Mouse (Mus musculus): ENCODE measurements around the gene Bptf.
"Not testable (repeated sequence)": the region's sequence is repeated elsewhere in the genome, so short reads cannot be mapped to it uniquely, and the experiment has no call there.

Gene Bptf

DNA sequence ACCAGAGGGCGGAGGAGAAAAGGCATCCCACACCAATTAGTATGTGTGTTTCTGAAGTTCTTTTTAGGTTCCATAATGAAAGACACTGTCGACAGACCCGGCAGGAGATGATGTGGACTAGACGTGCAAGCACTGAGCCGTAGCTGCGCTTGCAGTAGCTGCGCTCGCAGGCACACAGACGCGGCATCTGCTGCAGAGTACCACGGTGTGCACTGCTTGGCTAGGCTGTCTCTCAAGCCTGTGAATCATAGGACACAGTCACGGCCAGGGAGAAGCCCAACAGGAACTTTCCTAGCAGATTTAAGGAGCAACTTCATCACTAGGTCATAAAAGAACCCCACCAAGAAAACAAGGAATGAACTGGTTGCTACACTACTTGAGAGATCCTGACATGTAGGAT, 14.1 kb downstream of the Bptf start:
- no peak for DNase-seq (ENCODE audit: low spot score)

DNA sequence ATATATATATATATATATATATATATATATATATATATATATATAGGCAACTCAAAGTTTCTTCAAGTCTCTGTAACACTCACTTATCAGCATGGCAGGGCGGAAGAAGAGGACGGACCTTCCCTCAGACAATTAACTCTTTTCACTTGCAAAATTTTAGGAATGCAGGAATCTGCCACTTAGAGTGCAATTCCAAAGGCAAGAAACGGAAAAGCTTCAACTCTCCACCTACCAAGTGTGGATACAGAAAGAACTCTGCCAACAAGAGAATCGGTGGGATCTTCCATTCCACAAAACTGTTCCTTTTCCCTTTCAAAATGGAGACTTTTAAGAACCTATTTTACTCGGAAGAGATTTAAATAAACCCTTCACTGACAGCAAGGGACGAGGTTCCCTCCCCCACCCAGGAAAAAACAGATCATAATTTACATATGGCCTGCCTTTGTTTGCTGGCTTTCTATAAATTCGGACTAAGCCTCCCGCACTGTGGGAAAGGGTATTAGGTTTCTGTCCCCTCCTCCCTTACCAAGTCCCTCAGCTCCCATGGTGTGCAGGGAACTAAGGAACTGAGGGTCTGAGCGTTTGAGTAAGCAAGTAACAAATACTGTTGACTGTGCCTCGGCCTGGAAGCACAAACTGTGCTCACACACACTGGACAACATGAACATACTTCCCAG, 17.9 kb downstream of the Bptf start:
- no peak for DNase-seq (ENCODE audit: low spot score)

DNA sequence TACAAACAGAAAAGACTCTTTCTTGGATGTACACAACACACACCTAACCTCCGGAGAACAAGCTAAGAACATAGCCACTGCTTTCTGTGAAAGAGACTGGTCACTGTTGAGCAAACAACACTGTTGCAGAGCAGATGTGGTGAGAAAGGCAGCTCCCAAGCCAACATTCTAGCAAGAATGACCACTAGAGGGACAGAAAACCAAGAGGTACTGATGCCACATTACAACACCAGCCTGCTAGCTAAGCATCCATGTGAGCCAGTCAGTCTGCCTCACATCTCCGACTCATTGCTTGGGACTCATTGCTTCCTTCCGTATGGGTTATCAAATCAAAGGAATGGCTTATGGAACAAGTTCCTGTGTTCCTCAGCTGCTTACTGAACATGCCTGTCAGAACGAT, 18.8 kb downstream of the Bptf start:
- DNase-seq (ENCODE audit: low spot score), result no peak

DNA sequence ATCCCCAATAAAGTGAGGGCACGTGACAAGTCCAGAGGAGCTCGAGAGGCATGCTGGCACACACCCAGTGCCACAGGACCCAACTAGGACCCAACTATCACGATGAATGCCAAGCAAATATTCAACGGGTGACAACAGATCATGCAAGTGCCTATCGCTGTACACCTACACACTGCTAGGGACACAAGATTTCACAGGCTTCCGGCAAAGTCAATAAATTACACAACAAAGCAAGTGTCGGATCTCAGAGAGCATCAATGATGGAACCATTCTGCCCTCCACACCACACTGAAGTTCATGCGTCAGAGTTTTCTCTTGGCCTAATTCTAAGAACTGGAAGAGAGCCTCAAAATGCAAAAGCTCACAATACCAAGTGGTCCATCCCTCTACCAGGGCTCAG, 22.3 kb downstream of the Bptf start:
- no peak for DNase-seq (ENCODE audit: low spot score)

DNA sequence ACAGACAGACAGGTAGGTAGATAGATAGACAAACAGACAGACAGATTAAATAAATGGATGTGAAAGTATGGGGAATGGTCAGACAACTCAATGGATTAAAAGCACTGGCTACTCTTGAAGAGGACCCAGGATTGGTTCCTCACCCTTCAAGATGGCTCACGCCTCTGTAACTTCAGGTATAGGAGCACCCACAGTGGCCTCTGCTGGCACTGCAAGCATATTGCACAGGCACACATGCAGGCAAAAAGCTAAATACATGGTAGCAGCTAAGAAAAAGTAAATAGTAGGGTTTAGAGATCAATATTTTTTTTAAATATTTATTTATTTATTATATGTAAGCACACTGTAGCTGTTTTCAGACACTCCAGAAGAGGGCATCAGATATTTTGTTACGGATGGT, 23.0 kb downstream of the Bptf start:
- no peak for DNase-seq (ENCODE audit: low spot score)

DNA sequence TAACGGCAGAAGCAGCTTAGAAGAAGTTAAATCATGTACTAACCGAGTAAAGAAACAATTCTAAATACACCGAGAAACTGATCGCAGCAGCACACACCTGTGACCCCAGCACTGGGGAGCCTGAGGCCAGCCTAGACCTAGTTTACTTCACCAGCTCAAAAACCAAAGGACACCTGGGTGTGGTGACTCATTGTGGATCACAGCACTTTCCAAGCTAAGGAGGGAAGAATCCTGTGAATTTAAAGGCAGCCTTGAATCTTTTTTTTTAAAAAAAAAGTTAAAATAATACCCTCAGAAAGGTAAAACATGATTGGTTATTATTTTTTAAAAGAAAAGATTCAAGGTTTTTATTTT, 24.2 kb downstream of the Bptf start:
- no peak for DNase-seq (ENCODE audit: low spot score)

DNA sequence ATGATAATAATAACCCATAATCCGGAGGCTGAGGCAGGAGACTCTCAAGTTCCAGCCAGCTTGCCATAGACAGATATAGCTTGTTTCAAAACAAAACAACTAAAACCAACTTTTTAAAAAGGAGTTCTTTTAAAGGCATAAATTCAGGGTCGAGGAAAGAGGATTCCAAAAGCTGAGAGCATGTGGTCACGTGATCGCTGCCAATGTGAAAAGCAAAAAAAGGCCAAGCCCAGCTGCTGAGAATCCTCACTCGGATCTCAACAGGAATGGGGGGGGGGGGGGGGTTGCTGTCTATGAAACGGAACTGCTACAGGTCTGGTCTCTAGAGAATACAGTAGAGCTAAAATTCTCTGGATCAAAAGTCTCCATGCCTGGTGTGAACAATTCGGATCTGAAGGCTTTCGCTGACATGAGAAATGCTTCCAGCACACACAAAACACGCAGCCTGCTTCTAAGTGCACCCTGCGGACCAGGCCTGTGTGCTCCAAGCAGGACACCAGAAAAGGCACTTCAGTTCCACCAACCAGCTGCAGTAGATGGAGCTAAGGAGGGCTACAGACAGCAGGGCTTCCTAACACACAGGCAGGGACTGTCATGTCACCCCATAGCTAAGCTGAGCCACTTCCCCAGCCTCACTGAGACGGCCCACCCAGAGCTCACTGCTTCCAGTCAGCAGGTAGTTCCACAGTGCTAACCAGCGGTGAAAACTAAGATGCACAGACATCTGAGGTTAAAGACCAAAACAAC, 24.8 kb downstream of the Bptf start:
- DNase-seq (ENCODE audit: low spot score), result no peak

DNA sequence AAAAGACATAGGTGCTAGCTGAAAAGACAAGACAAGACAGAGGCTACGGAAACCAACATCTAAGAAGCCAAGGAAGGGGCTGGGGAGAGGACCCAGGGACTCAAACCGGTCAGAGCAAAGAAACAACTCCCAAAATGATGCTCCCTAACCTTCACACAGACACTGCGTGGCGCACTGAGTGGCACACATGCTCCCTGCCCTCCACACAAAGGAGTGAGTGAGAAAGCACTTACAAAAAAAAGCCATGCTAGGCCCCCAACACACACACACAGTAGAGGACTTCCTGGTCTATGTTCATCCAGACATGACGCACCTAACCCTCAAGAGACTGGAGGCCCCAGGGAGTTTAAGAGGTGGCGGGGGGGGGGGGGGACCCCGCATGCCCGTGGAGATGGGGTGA, 25.5 kb downstream of the Bptf start:
- DNase-seq (ENCODE audit: low spot score), result no peak

DNA sequence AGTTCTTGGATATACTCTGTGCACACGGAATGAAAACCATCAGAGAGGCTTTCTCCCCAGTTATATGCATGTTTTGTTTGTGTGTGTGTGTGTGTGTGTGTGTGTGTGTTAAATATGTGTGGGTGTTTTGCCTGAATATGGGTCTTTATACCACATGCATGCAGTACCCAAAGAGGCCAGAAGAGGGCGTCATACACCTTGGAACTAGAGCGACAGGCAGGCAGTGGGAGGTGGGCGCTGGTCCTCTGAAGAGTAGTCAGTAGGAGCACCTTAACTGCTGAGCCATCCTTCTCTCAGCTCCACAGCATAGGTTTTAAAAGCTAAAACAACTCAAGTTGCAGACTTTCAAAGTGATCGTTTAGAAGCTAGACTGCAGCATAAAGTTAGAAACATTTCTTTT, 26.7 kb downstream of the Bptf start:
- peak; percentile 65 for DNase-seq (ENCODE audit: low spot score)

DNA sequence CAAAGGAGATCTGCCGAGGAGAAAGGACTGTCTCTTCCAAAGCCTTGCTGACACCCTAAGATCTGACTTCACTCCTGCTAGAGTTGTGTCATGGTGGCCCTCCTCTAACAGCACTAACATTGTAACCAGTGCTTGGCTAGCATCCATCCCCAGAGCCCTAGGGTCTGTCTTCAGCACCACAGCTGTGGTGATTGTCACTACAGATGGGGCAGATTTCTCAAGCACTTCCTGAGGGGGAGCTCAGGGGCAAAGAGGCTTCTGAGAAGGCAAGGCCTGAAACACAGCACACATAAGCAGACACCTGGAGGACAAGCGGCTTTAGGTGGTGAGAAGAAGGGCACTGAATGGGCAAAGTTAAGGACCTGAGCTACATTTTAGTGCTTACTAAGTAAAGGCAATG, 28.2 kb downstream of the Bptf start:
- DNase-seq (ENCODE audit: low spot score), result no peak

DNA sequence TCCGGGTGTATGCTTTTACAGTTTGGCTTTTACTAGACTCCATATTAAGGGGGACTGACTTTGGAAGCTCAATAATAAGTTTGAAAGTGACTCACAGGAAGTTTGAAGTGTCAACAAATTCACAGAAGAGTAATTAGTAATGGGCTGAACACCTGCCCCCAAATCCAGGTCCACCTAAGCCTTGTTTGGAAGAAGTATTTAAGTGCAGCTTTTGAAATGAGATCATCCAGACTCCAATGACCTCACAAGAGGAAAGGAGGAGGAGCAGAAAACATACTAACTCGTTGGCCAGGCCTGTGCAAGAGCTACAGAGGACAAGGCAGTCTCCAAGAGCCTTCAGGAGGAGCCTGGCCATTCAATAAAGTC, 28.7 kb downstream of the Bptf start:
- DNase-seq (ENCODE audit: low spot score), result no peak

DNA sequence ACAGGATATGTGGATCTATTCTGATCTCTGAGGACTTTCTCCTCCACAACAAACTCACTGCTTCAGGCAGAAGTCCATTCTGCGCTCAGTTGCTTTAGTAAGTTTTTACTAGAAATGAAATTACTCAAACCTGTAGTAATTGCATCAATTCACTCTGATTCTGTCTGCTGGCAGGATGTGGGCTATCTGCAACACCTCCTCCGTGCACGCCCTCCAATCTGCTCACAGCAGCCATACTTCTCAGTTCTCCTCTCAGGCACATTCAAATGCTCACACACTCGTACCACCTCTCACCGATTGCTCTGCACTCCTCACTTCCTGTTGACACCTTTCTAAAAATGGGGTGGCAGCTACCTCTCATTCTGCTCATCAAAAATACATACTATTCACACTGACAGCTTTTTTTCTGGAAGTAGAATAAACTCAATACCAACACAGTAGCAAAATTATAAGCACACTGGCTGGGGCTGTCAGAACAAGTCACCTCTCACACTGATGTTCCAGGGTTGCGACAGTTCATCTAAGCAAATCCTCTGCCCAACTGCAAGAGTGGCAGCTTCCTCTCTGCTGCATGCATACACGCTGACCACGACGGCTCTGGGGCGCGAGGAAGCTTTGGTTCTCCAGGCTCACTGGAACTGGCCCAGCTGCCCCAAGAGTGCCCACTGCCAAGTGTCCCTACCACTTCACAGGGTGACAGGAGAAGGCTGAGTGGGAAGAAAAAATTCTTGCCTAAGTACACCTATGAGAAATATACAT, 29.3 kb downstream of the Bptf start:
- no peak for DNase-seq (ENCODE audit: low spot score)

DNA sequence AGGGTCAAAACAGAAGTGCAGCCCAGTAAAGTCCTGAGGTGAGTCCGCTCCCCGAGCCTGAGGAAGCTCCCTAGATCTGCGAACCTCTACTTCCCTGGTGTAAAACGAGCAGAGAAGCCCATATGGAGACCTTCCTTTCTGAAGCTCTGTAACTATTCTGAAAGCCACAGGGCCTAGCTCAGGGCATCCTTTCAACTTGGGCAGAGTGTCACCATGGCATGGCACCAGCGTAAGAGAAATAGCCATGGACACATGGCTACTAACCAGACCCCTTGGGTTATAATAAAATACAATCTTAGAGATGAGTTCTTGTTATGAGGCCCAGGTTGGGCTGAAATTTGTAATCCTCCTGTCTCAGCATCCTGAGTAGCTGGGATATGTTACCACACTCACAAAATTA, 35.0 kb downstream of the Bptf start:
- no peak for DNase-seq (ENCODE audit: low spot score)

DNA sequence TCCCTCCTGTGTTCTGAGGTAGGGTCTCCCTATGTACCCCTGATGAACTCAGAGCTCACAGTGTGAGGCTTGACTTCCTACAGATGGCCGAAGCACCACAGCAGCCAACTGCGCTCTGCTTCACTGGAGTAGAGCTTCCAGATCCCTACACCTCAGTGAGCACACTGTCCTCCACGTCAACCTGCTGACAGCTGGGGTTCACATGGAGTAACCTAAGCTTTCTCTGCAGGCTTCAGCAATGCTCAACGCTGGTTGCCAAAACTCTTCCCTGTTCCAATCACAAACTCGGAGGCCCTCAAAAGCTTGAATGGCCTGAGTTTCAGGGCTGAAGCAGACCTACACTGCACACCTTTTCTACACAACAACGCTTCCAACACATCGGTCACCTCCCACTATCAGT, 38.1 kb downstream of the Bptf start:
- no peak for DNase-seq (ENCODE audit: low spot score)

DNA sequence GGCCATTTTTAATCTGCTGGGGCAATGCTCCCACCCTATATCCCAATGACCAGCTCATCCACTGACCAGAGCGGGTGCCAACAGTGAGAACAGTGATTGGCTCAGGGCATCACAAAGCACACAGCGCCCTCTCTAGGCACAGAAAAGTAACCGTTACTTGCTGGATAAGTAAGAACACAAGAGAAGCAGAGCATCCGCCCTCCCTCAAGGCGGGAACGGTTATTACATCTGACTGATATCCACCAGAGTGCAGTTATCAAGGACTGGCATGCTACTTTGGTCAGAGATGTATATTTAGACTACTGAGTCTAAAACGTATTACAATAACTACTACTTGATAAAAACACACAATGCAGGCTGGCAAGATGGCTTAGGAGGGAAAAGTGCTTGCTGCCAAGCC, 39.3 kb downstream of the Bptf start:
- no peak for DNase-seq (ENCODE audit: low spot score)

DNA sequence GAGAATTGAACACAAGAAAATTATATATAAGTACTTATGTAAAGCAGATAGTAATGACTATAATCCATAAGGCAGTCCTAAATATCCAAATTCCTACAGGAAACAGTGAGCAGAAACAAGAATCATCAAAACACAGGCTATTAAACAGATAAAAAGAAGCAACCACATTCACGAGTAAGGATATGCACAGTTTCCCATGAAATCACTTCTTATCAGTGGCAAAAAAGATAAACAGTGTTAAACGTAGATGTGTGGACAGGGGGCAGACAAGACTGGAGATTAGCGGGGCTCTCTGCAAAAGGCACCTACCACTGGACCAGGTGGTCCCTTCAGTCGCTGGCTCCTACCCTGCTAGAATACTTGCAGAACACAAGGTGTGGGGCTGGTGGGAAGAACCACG, 46.1 kb downstream of the Bptf start:
- no peak for DNase-seq (ENCODE audit: low spot score)

DNA sequence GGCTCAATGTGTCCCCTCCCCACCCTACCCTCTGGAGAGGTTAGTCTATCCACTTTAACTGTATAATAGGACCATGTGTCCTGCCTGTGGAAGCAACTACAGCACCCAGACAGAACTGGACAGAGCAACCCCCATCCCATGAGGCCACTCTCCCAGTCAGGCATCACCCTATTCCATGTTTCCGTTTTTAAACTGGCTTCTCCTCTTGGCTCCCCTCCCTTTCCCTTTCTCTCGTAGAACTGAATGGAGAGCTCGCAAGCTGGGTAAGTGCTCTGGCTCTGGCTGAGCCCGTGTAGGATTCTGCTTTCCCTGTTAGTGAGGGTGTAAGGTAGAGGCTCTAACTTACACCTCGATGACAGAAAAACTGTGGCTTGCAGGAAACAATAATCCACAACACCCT, 48.4 kb downstream of the Bptf start:
- no peak for DNase-seq (ENCODE audit: low spot score)

DNA sequence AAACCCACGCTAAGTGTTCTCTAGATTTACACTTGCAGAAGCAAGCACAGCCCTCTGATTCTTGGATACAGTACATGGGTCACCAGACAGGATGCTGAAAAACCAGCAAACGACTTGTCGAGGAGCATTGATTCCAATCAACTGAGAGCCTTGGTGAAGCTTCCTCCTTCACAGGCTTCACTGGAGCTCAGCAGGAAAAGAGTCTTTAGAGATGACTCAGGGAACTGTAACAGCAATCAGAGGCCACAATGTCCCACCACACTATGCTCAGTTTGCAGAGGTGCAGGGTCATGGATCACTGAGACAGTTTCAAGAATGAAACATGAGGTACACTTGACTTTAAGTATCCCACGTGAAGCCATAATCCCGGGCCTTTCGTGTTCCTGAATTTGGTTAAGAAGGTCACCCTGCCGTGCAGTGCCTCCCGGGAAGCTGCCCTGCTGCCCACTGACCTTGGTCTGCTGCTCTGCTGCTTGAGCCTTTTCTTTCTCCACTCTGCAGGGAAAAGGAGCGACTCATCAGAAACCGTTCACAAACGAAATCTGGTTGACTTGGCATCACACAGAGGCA, 66.6 kb downstream of the Bptf start:
- DNase-seq (ENCODE audit: low spot score), result no peak

DNA sequence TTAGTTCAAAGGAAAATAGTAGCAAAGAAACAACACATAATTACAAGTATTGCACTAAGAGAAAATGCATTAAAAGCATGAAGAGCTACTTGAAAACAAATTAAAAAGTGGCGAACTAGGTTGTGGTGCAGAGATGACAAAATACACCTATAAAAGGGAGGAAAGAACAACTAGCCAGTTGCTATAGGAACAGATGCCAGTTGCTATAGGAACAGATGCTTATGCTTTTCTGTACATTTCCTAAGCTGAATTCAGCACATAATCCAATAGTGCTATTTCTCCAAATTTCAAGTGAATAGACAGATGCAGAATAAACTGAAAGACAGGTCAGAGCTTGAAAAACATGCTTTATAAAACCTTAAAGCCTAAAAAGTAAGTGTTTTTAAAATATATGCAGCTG, 67.3 kb downstream of the Bptf start:
- DNase-seq (ENCODE audit: low spot score), result no peak

DNA sequence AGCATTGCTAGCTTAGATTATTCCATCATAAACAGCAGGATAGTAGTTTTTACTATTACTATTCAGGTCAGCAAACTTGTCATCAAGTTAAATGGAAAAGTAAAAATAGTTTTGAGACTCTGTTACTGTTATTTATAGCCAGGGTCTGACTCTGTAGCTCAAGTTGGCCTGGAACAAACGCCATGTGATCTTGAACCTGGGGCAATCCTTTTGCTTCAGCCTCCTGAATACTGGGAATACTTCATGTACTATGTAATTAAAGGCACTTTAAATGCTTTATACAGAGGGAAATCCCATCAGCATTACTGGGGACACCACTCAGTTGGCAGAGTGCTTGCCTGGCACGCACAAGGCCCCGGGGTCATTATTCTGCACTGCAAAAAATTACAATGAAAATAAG, 68.9 kb downstream of the Bptf start:
- DNase-seq (ENCODE audit: low spot score), result no peak

DNA sequence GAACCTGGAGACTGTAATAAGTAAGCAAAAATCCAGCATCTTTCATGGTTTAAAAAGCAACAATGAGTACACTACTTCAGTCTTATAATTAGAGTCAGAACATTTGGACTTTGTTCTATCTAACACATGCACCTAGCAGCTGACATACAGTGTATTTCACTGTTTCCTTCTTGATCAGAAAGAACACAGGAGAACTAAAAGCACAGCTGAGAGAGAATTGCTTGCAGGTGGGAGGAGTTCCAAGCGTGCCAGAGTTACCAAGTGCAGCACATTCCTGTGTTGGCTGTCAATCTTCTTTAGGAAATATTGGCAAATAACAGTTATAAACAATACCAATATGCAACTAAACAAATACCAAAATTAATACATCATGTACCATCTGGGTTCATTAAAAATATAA, 71.0 kb downstream of the Bptf start:
- DNase-seq (ENCODE audit: low spot score), result no peak

DNA sequence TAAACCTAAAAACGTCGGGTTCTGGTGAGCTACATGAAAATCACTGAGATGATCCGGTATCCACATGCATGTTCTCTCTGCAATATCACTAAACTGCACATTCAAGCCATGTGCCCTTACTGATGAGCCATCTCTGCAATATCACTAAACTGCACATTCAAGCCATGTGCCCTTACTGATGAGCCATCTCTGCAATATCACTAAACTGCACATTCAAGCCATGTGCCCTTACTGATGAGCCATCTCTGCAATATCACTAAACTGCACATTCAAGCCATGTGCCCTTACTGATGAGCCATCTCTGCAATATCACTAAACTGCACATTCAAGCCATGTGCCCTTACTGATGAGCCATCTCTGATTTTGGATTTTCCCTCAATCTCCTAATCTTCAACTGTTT, 72.3 kb downstream of the Bptf start:
- DNase-seq (ENCODE audit: low spot score), result not testable (repeated sequence)

DNA sequence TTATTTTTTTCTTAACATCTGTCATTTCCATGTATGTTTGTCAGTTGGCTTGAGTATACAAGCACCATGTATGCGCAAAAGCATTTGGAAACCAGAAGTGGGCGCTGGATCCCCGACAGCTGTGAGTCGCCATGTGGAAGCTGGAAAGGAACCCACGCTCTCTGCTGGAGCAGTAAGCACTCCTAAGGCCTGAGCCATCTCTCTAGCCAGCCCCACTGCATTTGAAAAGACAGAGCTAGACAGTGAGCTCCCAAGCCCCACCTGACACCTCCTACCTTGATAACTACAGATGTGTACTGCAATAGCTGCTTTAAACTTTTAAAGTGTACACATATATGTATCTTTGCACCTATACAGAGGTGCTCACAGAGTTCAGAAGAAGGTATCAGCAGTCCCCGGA, 74.5 kb downstream of the Bptf start:
- DNase-seq (ENCODE audit: low spot score), result no peak
